Mouse (Mus musculus): ENCODE results near the gene Cherp.

DNA sequence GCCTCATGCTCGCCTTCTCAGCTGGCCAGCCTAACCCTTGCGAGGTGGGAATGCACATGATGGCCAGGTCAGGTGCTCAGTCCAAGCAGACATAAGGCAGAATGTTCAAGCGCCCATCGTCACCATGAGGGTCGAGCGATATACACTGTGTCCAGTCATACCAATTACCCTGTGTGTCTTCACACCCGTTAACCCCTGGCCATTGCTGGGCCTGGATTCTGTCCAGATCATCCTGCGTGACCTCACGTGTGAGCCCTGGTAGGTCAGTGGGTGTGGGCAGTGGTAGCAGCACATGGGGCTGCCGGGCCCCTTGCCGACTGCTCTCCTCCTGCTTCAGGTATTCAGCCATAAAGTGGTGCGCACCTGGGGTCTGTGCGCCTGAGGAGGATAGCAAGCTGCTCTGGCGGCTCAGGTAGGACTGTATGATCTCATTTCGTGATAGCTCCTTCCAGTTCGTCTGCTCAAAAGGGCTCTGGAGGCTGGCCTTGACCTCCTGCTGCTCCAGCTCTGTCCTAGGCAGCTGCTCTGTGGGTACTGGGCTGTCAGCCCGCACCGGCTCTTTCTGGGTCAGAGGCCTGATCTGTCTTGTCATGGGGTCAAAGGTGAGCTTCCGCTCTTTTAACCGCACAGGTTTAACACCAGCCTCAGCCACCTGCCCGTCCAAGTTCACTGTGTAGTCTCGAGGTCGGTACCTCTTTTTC, 20.5 kb upstream of the Cherp start:
- TF ChIP-seq HCFC1 (IDR thresholded peaks at IDR 0.05; ENCODE audit: low read depth, low read length) (no peak), UBTF (IDR thresholded peaks at IDR 0.05; ENCODE audit: borderline replicate concordance, insufficient read depth, low read depth, low read length) (no peak), USF2 (IDR thresholded peaks at IDR 0.05; ENCODE audit: borderline replicate concordance in 1 of 2, insufficient read depth in 1 of 2, low read depth in 1 of 2, low read length in 2 of 2) (no peak), CTCF (IDR thresholded peaks at IDR 0.05 in 2 of 3, conservative IDR thresholded peaks at IDR 0.05 in 1 of 3; ENCODE audit: control insufficient read depth in 1 of 3, insufficient read depth in 1 of 3, low read depth in 2 of 3, low read length in 3 of 3, poor library complexity in 1 of 3, severe bottlenecking in 1 of 3) (no peak)

Measured in MEL (cell line).